Mouse (Mus musculus) layer of hippocampus, adult 11-12 months (tissue): ENCODE results near the gene Defa31.
"Not testable (repeated sequence)": the region's sequence is repeated elsewhere in the genome, so short reads cannot be mapped to it uniquely, and the experiment has no call there.

Experiments
- DNase-seq: peaks from one replicate; pipeline ENCODE4 v3.0.0; 2022; ENCODE audit warnings: low spot score

Gene Defa31

GRCm38 (mm10) chr8:21191314-21191713 lies at the start of gene Defa31:
TSS of gene Defa31 (plus strand) at chr8:21191614.
- not testable (repeated sequence) for DNase-seq

GRCm38 (mm10) chr8:21161977-21162376 lies 29.4 kb upstream of the Defa31 start, which contains the start of gene Defa22:
TSS of gene Defa22 (plus strand) at chr8:21162277.
- DNase-seq, result not testable (repeated sequence)

GRCm38 (mm10) chr8:21201261-21201660 lies 9.8 kb downstream of the Defa31 start, which contains the start of gene Gm15293:
TSS of gene Gm15293 (plus strand) at chr8:21201561.
- not testable (repeated sequence) for DNase-seq
